Mouse (Mus musculus): ENCODE measurements around the gene Pknox2.

DNA sequence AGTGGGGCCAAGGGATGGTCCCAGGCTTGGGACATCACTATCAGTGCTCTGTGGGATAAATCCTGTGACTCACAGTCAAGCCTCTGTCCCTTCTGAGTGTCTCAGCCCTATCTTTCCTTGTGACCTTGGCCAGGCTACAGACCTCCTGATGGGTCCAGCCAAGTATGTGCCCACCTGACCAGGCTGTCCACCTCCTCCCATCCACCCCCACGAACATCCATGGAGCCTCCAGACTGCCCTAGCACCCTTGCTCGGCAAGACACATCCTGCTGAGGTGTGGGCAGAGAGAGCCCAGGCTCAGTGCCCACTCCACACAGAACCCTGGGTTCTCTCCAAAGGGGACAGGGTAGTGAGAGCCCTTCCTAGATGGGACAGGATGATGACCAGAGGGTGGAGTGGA lies 204.6 kb downstream of the Pknox2 start:
- no peak for TF ChIP-seq CTCF (IDR thresholded peaks at IDR 0.05; ENCODE audit: control insufficient read depth, insufficient read depth, low read length)
- TF ChIP-seq POLR2A (IDR thresholded peaks at IDR 0.05; ENCODE audit: borderline replicate concordance, control insufficient read depth, low read depth, low read length), result no peak

Measured in bone marrow, adult 2 months (tissue).